Mouse (Mus musculus): ENCODE measurements around the gene Cav3. TPM values are rescaled to one million over a fixed set of nuclear protein-coding genes. Genes with fewer than 3 reads are reported as not detected.

Gene Cav3
- polyA plus RNA-seq (2015; fragmentation: Nextera tagmentation; extraction: Ambion mirVana): not detected in 2 replicates

DNA sequence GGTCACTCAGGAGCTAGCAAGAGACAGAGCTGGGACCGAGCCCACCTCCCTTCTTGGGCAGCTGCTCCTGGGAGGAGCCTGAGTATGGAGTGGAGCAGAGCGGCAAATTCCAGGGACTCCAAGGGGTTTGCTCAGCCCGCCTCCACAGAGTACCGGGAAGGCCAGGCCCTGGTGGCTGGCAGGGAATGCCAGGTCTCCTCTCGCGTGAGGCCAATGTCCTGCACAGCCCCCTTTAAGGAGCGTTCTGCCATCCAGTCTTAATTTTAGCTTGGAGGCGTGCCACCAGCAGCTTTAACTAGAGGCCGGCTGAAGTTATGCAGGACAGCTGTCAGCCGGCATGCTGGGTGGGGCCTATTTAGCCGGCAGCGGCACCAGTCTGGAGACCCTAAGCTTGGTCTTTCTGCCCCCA lies at the start of gene Cav3:
Gene Cav3, plus strand, starts transcription at position 165 of the 409 bp plus-strand sequence.
- no peak within 1 kb of the TSS for H3K9ac ChIP-seq (replicated peaks)
- no peaks in the 10 kb centered on the region for H3K36me3 ChIP-seq
- no peaks in the 10 kb centered on the region for H3K9me3 ChIP-seq
- H3K4me2 ChIP-seq (replicated peaks): no peak within 1 kb of the TSS
- H3K27ac ChIP-seq: no peak within 1 kb of the TSS
- no peak within 1 kb of the TSS for H3K4me3 ChIP-seq (replicated peaks)
- no peaks in the 10 kb centered on the region for H3K4me1 ChIP-seq (replicated peaks)
- H3K27me3 ChIP-seq: no peaks in the 10 kb centered on the region
- 81% methylated on average over 12 of the region's 12 CpGs for WGBS
- ATAC-seq: no peak

DNA sequence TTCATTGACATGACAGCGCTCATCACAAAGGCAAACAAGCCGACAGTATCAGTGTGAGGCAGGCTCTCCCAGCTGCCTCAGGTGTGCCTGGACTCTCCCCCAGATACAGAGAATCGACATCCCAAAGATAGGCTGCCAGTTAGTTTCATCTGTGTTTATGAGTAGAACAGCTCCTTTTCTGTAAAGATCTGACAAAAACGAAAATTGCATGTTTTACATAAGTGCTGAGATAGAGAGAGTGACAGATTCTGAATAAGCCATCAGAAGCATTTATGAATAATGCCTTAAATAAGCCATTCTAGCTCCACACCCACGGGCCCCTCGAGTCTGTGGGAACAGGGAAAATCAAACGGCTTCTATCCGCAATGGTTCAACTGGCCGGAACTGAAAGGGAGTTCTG lies 40.0 kb upstream of the Cav3 start:
- no peak for ATAC-seq

DNA sequence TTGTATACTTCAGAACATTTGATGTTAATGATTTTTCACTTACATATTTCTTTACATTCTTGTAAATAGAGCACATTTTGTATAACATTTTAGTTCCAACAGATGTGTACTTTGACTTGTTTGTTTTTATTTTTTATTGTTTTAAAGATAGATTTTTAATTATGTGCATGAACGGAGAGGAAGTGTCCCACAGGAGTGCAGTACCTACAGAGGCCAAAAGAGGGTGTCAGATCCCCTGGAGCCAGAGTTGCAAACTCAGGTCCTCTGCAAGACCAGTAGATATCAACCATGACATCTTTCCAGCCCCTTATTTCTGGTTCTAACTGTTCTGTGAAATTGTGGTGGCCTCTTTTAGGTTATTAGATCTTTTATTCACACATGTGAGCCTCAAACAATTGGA lies 38.4 kb upstream of the Cav3 start:
- 0 out of 2 replicates have a peak, but pooled peaks cover 3% of the 10 kb centered on the region for H3K9me3 ChIP-seq
- H3K9ac ChIP-seq (replicated peaks): no peak overlapping the region
- no peaks in the 10 kb centered on the region for H3K36me3 ChIP-seq
- H3K4me1 ChIP-seq (replicated peaks): no peaks in the 10 kb centered on the region
- H3K4me2 ChIP-seq (replicated peaks): no peak overlapping the region
- H3K27me3 ChIP-seq: no peaks in the 10 kb centered on the region
- H3K4me3 ChIP-seq (replicated peaks): no peak overlapping the region
- 100% methylated on average over 1 of the region's 1 CpGs for WGBS
- ATAC-seq: no peak
- H3K27ac ChIP-seq: no peak overlapping the region

More for the DNA sequence above, 40.0 kb upstream of the Cav3 start:
- 79% methylated on average over 9 of the region's 9 CpGs for WGBS
- Histone ChIP-seq H3K4me1 (replicated peaks) (no peaks in the 10 kb centered on the region), H3K27me3 (no peaks in the 10 kb centered on the region), H3K4me2 (replicated peaks) (no peak overlapping the region), H3K4me3 (replicated peaks) (no peak overlapping the region), H3K9me3 (0 out of 2 replicates have a peak, but pooled peaks cover 3% of the 10 kb centered on the region), H3K9ac (replicated peaks) (no peak overlapping the region), H3K27ac (no peak overlapping the region), H3K36me3 (no peaks in the 10 kb centered on the region)

DNA sequence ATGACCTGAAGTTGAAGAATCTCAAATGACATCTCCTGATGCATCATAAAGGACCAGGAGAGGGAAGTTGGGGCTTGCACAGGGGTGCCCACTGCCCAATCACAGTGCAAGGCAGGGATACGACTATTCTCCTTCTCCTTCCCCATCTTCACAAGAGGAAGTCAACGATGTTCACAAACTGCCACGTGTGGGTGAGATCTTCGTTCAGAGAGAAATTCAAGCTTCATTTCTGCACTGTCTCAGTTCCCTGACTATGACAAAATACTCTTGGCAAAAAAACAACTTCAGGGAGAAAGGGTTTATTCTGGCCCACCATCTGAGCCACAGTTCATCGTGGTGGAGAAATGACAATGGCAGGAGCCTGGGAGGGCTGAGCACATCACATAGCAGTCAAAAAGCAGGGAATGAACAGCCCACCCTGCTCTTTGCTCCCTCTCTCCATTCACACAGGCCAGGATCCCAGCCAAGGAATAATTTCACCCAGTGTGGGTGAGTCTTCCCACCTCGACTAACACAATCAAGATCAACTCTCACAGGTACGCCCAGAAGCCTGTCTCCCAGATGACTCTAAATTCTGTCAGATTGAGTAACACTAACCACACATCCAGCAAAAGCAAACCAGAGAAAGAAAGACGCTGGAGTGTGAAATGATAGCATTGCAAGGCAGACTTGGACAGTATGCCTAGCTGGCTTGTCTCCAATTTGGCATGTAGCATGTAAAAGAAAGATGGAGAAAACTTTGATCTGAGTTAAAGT lies 35.4 kb upstream of the Cav3 start:
- H3K27me3 ChIP-seq: no peaks in the 10 kb centered on the region
- H3K36me3 ChIP-seq: no peaks in the 10 kb centered on the region
- no peak overlapping the region for H3K9ac ChIP-seq (replicated peaks)
- H3K4me1 ChIP-seq (replicated peaks): no peaks in the 10 kb centered on the region
- H3K27ac ChIP-seq: no peak overlapping the region
- whole genome bisulfite sequencing: 91% methylated on average over 8 of the region's 8 CpGs
- H3K4me2 ChIP-seq (replicated peaks): no peak overlapping the region
- ATAC-seq: no peak
- 0 out of 2 replicates have a peak, but pooled peaks cover 3% of the 10 kb centered on the region for H3K9me3 ChIP-seq
- H3K4me3 ChIP-seq (replicated peaks): no peak overlapping the region

DNA sequence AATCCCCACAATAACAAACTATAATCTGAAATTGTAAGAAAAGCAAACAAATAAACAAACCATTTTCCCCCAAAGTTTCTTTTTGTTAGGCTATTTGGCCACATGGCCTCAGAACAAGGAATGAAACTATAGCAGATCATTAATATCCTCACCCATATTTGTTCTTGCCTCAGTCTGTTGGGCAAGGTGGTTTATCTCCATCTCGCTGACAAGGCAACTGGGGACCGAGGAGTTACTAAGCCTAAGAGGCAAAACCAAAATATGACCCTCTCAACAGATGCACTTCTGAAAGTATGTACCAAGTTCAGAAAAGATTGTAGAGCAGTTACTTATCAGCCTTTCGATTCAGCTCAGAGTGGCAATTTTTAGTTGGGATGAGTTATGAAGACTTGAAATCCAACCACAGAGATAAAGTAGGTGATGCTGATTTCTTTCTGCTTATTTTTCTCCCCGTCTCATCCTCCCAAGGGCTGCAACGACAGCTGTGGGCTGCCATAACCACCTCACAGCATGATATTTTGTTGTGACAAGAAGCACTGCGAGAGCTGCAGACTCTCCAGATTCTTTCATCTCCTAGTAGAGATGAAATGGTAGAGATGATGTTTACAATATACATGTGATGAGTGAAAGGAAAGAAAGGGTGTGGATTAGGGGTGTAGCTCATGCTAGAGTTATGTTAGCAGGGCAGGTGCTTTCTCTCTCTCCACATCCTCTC lies 33.1 kb upstream of the Cav3 start:
- Histone ChIP-seq H3K9me3 (no peaks in the 10 kb centered on the region), H3K36me3 (no peaks in the 10 kb centered on the region), H3K4me1 (replicated peaks) (no peaks in the 10 kb centered on the region), H3K27me3 (no peaks in the 10 kb centered on the region), H3K4me2 (replicated peaks) (no peak overlapping the region), H3K4me3 (replicated peaks) (no peak overlapping the region), H3K9ac (replicated peaks) (no peak overlapping the region), H3K27ac (no peak overlapping the region)
- ATAC-seq: no peak
- 78% methylated on average over 6 of the region's 6 CpGs for WGBS

DNA sequence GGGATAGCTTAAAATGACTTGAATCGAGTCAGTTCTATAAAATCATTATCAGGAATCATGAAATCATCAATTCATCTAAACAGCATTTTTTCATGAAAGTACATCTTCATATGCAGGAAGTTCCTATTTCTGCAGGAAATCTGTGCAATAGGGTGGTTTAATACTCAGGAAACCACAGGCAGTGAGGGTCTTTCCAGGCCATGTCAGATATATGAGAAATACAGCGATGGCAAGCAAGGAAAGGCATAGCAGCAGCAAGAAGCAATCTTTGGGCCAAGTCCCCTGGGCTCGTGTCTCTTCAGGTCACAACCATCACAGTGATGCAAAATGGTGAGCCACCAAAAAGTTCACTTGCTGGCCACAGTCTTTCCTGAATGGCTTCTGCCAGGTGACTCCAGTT lies 13.6 kb upstream of the Cav3 start:
- Histone ChIP-seq H3K27ac (no peak overlapping the region), H3K27me3 (no peaks in the 10 kb centered on the region), H3K4me2 (replicated peaks) (no peak overlapping the region), H3K9me3 (no peaks in the 10 kb centered on the region), H3K4me1 (replicated peaks) (no peaks in the 10 kb centered on the region), H3K4me3 (replicated peaks) (no peak overlapping the region), H3K9ac (replicated peaks) (no peak overlapping the region), H3K36me3 (no peaks in the 10 kb centered on the region)
- WGBS: 92% methylated on average over 3 of the region's 3 CpGs
- no peak for ATAC-seq

DNA sequence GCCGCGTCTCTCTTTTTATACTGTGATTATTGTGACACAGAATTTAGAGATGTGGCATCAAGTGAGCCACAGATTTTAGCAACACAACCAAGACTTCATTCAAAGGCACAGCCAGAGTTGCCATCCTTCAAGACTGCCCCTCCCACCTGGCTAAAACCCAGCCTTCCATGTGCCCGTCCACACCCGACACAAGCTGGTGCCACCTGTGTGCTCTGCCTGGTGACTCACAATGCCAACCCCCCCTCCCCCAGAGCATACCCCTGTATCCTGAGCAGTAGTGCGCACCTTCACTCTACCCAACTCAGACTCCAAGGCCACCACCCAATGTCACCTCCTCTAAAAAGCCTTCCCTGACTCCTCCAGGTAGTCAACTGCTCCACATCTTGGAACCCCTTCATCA lies 2.2 kb downstream of the Cav3 start:
- no peak for ATAC-seq
- 97% methylated on average over 5 of the region's 5 CpGs for WGBS
- H3K27ac ChIP-seq: no peak overlapping the region

DNA sequence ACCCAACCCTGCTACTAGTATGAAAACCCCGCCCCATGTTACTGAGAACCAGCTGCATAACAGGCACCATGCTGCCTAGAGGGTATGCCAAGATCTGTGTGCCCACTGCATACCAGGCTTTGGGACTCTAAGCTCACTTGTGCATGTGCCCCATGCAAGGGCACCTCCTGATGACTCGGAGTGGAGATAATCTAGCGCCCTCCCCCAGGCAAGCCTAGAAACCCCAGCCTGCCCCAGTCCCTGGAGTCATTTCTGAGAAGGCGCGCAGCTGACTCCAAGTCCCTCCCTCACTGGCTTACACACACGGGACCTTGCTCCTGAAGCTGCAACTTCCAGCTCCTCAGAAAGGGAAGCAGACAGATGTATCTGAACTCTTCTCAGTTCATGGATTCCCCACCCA lies 4.0 kb downstream of the Cav3 start:
- Histone ChIP-seq H3K27me3 (no peaks in the 10 kb centered on the region), H3K9ac (replicated peaks) (no peak overlapping the region), H3K36me3 (no peaks in the 10 kb centered on the region), H3K27ac (no peak overlapping the region), H3K4me2 (replicated peaks) (no peak overlapping the region), H3K4me1 (replicated peaks) (no peaks in the 10 kb centered on the region), H3K9me3 (no peaks in the 10 kb centered on the region), H3K4me3 (replicated peaks) (no peak overlapping the region)
- 92% methylated on average over 6 of the region's 6 CpGs for whole genome bisulfite sequencing
- no peak for ATAC-seq

More for the DNA sequence above, 2.2 kb downstream of the Cav3 start:
- H3K4me3 ChIP-seq (replicated peaks): no peak overlapping the region
- no peaks in the 10 kb centered on the region for H3K9me3 ChIP-seq
- H3K4me2 ChIP-seq (replicated peaks): no peak overlapping the region
- H3K4me1 ChIP-seq (replicated peaks): no peaks in the 10 kb centered on the region
- H3K36me3 ChIP-seq: no peaks in the 10 kb centered on the region
- H3K9ac ChIP-seq (replicated peaks): no peak overlapping the region
- H3K27me3 ChIP-seq: no peaks in the 10 kb centered on the region

DNA sequence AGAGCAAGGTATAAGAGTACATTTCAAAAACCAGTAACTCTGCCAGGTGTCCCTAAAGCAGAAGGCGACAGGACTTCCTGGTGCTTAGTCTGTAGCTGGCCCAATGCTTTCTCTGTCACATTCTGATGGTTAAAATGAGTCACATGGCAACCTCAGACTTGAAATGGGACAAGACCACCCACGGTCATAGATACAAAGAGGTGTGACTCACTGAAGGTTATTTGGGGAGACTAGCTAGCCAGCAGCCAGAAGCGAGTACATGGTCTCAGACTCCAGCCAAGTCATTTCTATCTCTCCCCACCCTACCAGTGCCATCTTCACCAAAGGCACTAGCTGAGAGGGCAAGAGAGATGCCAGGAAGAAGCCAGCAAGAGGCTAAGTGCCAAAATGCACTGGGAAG lies 6.1 kb downstream of the Cav3 start:
- 91% methylated on average over 3 of the region's 3 CpGs for WGBS
- no peak for ATAC-seq
- Histone ChIP-seq H3K36me3 (no peaks in the 10 kb centered on the region), H3K27me3 (no peaks in the 10 kb centered on the region), H3K9ac (replicated peaks) (no peak overlapping the region), H3K9me3 (no peaks in the 10 kb centered on the region), H3K4me3 (replicated peaks) (no peak overlapping the region), H3K27ac (no peak overlapping the region), H3K4me2 (replicated peaks) (no peak overlapping the region), H3K4me1 (replicated peaks) (no peaks in the 10 kb centered on the region)

DNA sequence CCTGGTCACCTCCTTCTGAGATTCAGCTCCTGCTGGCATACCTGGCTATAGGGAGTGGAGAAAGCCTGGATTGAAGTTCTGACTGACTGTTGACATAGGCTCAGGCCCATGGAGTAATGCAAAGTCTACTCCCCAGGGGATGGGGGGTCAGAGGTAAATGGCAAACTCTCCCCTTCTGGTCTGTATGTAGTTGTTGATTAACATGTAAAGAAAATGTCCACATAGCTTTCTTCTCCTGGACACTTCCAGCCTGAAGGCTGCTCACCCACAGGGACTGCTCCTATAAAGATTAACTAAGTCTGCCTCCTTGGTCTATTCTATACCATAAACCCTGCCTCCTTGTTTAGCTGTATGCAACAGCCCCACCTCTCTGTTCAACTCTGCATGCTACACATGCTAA lies 6.7 kb downstream of the Cav3 start:
- Histone ChIP-seq H3K4me1 (replicated peaks) (no peaks in the 10 kb centered on the region), H3K4me3 (replicated peaks) (no peak overlapping the region), H3K4me2 (replicated peaks) (no peak overlapping the region), H3K36me3 (no peaks in the 10 kb centered on the region), H3K27ac (no peak overlapping the region), H3K9ac (replicated peaks) (no peak overlapping the region), H3K9me3 (no peaks in the 10 kb centered on the region), H3K27me3 (no peaks in the 10 kb centered on the region)
- ATAC-seq: no peak

DNA sequence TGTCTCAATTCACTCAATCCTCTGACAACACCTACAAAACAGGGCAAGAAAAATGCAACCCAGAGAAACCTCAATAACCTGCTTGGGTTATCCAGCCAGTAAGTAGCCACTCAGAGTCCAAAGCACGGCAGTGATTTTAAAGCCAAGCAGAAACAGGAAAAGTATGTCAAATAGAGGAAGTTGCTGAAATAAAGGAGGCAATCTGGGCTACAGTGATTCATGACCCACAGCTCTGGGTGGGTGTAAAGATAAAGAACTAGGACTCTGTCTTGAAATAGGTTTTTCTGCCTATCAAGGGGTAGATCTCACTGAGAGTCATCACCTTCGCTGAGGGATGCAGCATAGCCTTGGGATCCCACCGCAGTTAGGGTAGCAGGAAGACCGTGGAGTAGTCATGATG lies 12.3 kb downstream of the Cav3 start:
- Histone ChIP-seq H3K27ac (no peak overlapping the region), H3K4me1 (replicated peaks) (no peaks in the 10 kb centered on the region), H3K9ac (replicated peaks) (no peak overlapping the region), H3K4me3 (replicated peaks) (no peak overlapping the region), H3K27me3 (no peaks in the 10 kb centered on the region), H3K36me3 (no peaks in the 10 kb centered on the region), H3K9me3 (no peaks in the 10 kb centered on the region), H3K4me2 (replicated peaks) (no peak overlapping the region)
- no peak for ATAC-seq
- WGBS: 91% methylated on average over 4 of the region's 4 CpGs

DNA sequence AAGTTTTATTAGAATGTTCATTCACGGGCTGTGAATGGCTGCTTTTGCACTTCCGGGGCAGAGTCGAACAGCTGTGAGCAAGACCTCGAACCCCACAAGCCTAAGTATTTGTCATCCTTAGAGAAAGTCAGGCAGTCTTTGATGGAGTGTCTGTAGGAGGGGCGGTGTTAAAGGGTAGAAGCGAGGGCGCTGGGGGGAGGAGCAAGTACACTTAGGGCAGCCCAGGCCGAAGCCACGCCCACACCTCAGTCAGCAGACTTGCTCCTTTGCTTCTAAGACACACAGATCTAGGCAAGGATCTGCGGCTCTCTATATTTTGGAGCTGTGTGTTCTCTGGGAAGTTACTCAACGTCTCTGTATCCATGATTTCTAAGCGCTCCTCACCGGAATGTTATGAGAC lies 20.6 kb downstream of the Cav3 start:
- Histone ChIP-seq H3K4me2 (replicated peaks) (no peak overlapping the region), H3K27me3 (peaks cover 4% of the 10 kb centered on the region; the same call in 1 of the 2 replicates), H3K36me3 (no peaks in the 10 kb centered on the region), H3K9ac (replicated peaks) (no peak overlapping the region), H3K4me3 (replicated peaks) (no peak overlapping the region), H3K27ac (no peak overlapping the region), H3K9me3 (no peaks in the 10 kb centered on the region), H3K4me1 (replicated peaks) (no peaks in the 10 kb centered on the region)
- WGBS: 55% methylated on average over 13 of the region's 13 CpGs
- ATAC-seq: no peak
